Mouse (Mus musculus) urinary bladder, adult 2 months (tissue): ENCODE measurements around the gene Psmd3. TPM values are rescaled to one million over a fixed set of nuclear protein-coding genes. Genes with fewer than 3 reads are reported as not detected.
"Not testable (repeated sequence)": the region's sequence is repeated elsewhere in the genome, so short reads cannot be mapped to it uniquely, and the experiment has no call there.

Source experiments
- DNase-seq: peaks from one replicate; pipeline ENCODE4 v3.0.0; 2022; ENCODE audit warnings: low spot score
- polyA plus RNA-seq: library from polyadenylated mRNA; depleted of rRNA; stranded (reverse); fragments of >200 nt; gene quantifications from 2 replicates; pipeline ENCODE4 v1.2.3, GENCODE M21; 2012

The Psmd3 gene
- polyA plus RNA-seq, 1 experiment: 115 TPM

GRCm38 (mm10) chr11:98717904-98718303, 35.5 kb downstream of the Psmd3 start:
- peak; percentile 54 for DNase-seq

- DNase-seq: no peak
These were observed 38.4 kb downstream of the Psmd3 start for GRCm38 (mm10) chr11:98720756-98721155.

- DNase-seq: no peak
These were observed 39.3 kb downstream of the Psmd3 start for GRCm38 (mm10) chr11:98721458-98722226.

- DNase-seq: no peak
These were observed 40.7 kb downstream of the Psmd3 start for GRCm38 (mm10) chr11:98723098-98723497.

- no peak for DNase-seq
These were observed 43.7 kb downstream of the Psmd3 start for GRCm38 (mm10) chr11:98725926-98726506.

- DNase-seq: peak; percentile 42
These were observed 46.8 kb downstream of the Psmd3 start, which contains the start of gene Med24 for GRCm38 (mm10) chr11:98729119-98729588. Gene Med24, minus strand, starts transcription at chr11:98729435.

GRCm38 (mm10) chr11:98730727-98731126, 48.4 kb downstream of the Psmd3 start:
- DNase-seq: no peak

GRCm38 (mm10) chr11:98731134-98731533, 48.8 kb downstream of the Psmd3 start:
- no peak for DNase-seq

- no peak for DNase-seq
These were observed 51.7 kb downstream of the Psmd3 start for GRCm38 (mm10) chr11:98734020-98734419.

GRCm38 (mm10) chr11:98735111-98735510, 52.8 kb downstream of the Psmd3 start:
- no peak for DNase-seq

- DNase-seq: no peak
These were observed 53.8 kb downstream of the Psmd3 start for GRCm38 (mm10) chr11:98736176-98736575.

- not testable (repeated sequence) for DNase-seq
These were observed 54.9 kb downstream of the Psmd3 start for GRCm38 (mm10) chr11:98737220-98737619.

- no peak for DNase-seq
These were observed 56.1 kb downstream of the Psmd3 start for GRCm38 (mm10) chr11:98738428-98738911.

- DNase-seq: no peak
These were observed 56.6 kb downstream of the Psmd3 start for GRCm38 (mm10) chr11:98738925-98739324.

- no peak for DNase-seq
These were observed 57.7 kb downstream of the Psmd3 start for GRCm38 (mm10) chr11:98740026-98740392.

GRCm38 (mm10) chr11:98740393-98741050, 58.2 kb downstream of the Psmd3 start, which contains the start of gene Thra:
Gene Thra, plus strand, starts transcription at chr11:98740638.
- DNase-seq: peak; percentile 57

GRCm38 (mm10) chr11:98741051-98741620, 58.8 kb downstream of the Psmd3 start:
- no peak for DNase-seq

GRCm38 (mm10) chr11:98741622-98742396, 59.5 kb downstream of the Psmd3 start:
- peak; percentile 76 for DNase-seq

GRCm38 (mm10) chr11:98742397-98743291, 60.3 kb downstream of the Psmd3 start:
- peak; percentile 36 for DNase-seq

- no peak for DNase-seq
These were observed 61.4 kb downstream of the Psmd3 start for GRCm38 (mm10) chr11:98743655-98744345.
